Mouse (Mus musculus) hindbrain, embryonic 10.5 days (tissue): ENCODE measurements around the gene Cryz. TPM values are rescaled to one million over a fixed set of nuclear protein-coding genes. Genes with fewer than 3 reads are reported as not detected.
A peak's percentile ranks its signal among the peaks of the same experiment; 100 is the strongest.
"Not testable (repeated sequence)": the region's sequence is repeated elsewhere in the genome, so short reads cannot be mapped to it uniquely, and the experiment has no call there.

Experiments
- DNase-seq: peaks from one replicate; pipeline ENCODE4 v3.0.0-alpha.2; 2017; ENCODE audit warnings: low spot score
- H3K27ac ChIP-seq: fragments of 300-500 bp; sonication (generic); 2 replicates; pipeline ENCODE4 v1.5.1; 2016; ENCODE audit warnings: mild to moderate bottlenecking, moderate library complexity
- H3K27me3 ChIP-seq: fragments of 300-500 bp; sonication (generic); 2 replicates; pipeline ENCODE4 v1.6.1; 2016; ENCODE audit warnings: mild to moderate bottlenecking; ENCODE audit not compliant: poor library complexity, insufficient read depth, severe bottlenecking
- H3K36me3 ChIP-seq: fragments of 300-500 bp; sonication (generic); 2 replicates; pipeline ENCODE4 v1.6.1; 2016; ENCODE audit warnings: mild to moderate bottlenecking, moderate library complexity
- H3K4me1 ChIP-seq: fragments of 300-500 bp; sonication (generic); replicated peaks from 2 replicates; pipeline ENCODE4 v1.6.1; 2016; ENCODE audit warnings: mild to moderate bottlenecking
- H3K4me3 ChIP-seq: fragments of 300-500 bp; sonication (generic); 2 replicates; pipeline ENCODE4 v1.5.1; 2016; ENCODE audit warnings: mild to moderate bottlenecking, moderate library complexity
- H3K9me3 ChIP-seq: fragments of 300-500 bp; sonication (generic); 2 replicates; pipeline ENCODE4 v1.6.1; 2016; ENCODE audit warnings: mild to moderate bottlenecking, moderate library complexity
- WGBS: fragments of 180-500 bp; shearing (Covaris S2); methylation state at CpG from one replicate; pipeline ENCODE4 v1.1.7; 2016; 5-methylcytosine and 5-hydroxymethylcytosine counted together
- polyA plus RNA-seq: library from polyadenylated mRNA; unstranded; fragments of >200 nt; fragmentation: Nextera tagmentation; extraction: Ambion mirVana; gene quantifications from 2 replicates; pipeline ENCODE4 v1.2.1, GENCODE M21; 2016

Cryz gene
- polyA plus RNA-seq, 1 experiment from 2014 or later = 14.9 TPM

DNA sequence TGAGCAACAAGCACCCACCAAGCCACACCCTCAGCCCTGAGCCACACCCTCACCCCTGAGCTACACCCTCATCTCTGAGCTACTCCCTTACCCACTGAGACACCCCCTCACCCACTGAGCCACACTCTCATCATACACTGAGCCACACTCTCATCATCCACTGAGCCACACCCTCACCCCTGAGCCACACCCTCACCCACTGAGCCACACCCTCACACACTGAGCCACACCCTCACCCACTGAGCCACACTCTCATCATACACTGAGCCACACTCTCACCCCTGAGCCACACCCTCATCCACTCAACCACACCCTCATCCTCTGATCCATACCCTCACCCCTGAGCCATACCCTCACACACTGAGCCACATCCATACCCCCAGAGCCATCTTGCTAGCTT is 31.8 kb downstream of the Cryz start:
- no peak overlapping the region for H3K4me3 ChIP-seq
- no peaks in the 10 kb centered on the region for H3K9me3 ChIP-seq
- no peak for DNase-seq
- no peaks in the 10 kb centered on the region for H3K36me3 ChIP-seq
- no peaks in the 10 kb centered on the region for H3K4me1 ChIP-seq
- no peak overlapping the region for H3K27ac ChIP-seq
- H3K27me3 ChIP-seq = no peaks in the 10 kb centered on the region

DNA sequence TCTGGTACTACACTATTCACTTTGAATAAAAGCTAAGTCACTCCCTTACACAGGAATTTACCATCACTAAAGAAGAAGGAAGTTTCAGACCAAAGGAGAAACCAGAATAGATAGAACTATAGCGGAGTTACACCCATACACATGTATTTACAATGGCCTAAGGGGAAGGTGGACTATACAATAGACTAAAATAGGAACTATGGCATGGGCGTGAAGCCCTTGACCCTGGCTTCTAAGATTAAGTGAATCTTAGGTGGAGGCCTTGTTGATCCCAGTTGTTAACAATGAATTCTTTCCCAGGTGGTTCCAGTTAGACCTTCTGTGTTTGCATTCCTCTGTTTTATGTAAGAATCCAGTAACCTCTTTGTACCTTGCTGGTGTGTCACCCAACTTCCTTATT is 34.8 kb downstream of the Cryz start:
- WGBS = 86% methylated on average over 2 of the region's 2 CpGs
- H3K4me1 ChIP-seq, H3K36me3 ChIP-seq: not testable (repeated sequence)

DNA sequence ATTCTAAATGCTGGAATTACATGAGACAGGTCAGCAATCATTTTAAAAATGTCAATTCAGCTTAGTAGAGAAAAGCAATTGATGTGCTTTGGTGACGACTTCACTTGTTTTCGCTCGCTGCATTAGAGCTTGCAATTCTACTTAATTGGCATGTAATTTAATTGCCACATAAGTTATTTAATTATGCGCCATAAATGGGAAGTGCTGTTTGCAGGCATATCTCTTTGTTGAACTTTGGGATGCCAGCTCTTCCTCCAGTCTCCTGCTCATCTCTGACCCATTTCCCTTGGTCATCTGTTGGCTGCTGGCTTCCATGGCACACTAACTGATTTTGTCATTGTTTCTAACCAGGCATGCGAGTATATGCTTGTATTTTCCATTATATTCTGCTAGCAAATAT is 36.6 kb downstream of the Cryz start:
- Histone ChIP-seq H3K9me3 (no peaks in the 10 kb centered on the region), H3K36me3 (no peaks in the 10 kb centered on the region), H3K4me1 (no peaks in the 10 kb centered on the region), H3K27ac (no peak overlapping the region), H3K4me3 (no peak overlapping the region), H3K27me3 (no peaks in the 10 kb centered on the region)
- no peak for DNase-seq
- WGBS = 88% methylated on average over 5 of the region's 5 CpGs

More for the DNA sequence above, 34.8 kb downstream of the Cryz start:
- not testable (repeated sequence) for H3K27me3 ChIP-seq, H3K4me3 ChIP-seq, H3K9me3 ChIP-seq, DNase-seq, H3K27ac ChIP-seq

DNA sequence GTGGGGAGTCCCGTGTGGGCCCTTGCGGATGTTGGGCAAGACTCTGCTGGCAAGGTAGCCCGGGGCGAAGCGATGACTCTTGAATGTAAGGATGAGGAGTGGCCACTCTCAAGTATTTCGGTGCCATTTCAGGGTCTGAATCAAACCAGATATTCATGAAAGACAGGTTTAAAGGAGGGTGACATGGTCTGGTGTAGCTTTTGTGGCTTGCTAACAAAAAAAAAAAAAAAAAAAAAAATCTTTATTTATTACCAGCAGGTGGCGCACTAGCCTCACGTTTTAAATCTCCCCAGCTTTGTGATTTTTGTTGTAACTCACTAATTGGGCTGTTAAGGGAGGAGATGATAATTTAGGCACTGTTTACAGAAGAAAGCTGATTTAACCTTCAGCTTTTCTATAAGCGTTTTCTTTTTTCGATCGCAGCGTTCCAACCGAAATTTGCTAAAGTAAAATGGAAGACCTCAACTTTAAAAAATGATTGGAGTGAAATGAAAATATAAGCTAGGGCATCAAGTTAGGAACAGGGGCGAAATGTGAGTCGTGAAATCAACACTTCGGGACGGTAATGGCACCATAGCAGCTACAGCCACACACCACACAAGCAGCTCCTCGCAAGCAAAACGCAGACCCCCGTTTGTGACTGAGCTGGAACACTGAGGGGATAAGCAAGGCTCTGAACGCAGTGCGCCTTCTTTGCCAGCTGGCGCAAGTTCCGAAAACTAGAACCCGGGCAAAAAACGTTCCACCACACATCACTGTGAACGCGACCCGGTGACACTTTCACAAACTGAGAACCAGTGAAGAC is 50.3 kb downstream of the Cryz start:
- H3K4me3 ChIP-seq = no peak overlapping the region
- H3K36me3 ChIP-seq = no peaks in the 10 kb centered on the region
- whole genome bisulfite sequencing = 64% methylated on average over 29 of the region's 29 CpGs
- H3K4me1 ChIP-seq = peaks cover 23% of the 10 kb centered on the region
- DNase-seq = peak; percentile 8
- H3K27ac ChIP-seq = no peak overlapping the region
- peaks cover 16% of the 10 kb centered on the region for H3K27me3 ChIP-seq
- no peaks in the 10 kb centered on the region for H3K9me3 ChIP-seq

DNA sequence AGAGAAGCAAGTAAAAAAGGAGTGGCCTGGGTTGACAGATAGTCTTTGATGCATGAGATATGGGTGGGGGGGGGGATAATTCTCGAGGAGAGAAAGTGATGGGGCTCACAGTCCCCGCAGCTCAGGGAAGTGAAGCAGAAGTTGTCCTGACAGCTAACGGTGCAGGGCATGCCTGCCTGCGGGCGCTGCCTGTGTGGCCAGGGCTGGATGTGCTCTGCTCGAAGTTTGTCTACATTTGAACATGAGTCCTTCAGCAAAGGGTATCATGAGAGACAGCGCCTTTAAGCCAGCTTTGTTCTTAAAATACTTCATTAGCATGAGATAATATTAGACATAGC is 50.9 kb downstream of the Cryz start:
- H3K4me3 ChIP-seq = no peak overlapping the region
- no peaks in the 10 kb centered on the region for H3K9me3 ChIP-seq
- WGBS = 77% methylated on average over 7 of the region's 7 CpGs
- no peak overlapping the region for H3K27ac ChIP-seq
- H3K4me1 ChIP-seq = peaks cover 23% of the 10 kb centered on the region
- H3K36me3 ChIP-seq = no peaks in the 10 kb centered on the region
- DNase-seq = no peak
- peaks cover 21% of the 10 kb centered on the region for H3K27me3 ChIP-seq

DNA sequence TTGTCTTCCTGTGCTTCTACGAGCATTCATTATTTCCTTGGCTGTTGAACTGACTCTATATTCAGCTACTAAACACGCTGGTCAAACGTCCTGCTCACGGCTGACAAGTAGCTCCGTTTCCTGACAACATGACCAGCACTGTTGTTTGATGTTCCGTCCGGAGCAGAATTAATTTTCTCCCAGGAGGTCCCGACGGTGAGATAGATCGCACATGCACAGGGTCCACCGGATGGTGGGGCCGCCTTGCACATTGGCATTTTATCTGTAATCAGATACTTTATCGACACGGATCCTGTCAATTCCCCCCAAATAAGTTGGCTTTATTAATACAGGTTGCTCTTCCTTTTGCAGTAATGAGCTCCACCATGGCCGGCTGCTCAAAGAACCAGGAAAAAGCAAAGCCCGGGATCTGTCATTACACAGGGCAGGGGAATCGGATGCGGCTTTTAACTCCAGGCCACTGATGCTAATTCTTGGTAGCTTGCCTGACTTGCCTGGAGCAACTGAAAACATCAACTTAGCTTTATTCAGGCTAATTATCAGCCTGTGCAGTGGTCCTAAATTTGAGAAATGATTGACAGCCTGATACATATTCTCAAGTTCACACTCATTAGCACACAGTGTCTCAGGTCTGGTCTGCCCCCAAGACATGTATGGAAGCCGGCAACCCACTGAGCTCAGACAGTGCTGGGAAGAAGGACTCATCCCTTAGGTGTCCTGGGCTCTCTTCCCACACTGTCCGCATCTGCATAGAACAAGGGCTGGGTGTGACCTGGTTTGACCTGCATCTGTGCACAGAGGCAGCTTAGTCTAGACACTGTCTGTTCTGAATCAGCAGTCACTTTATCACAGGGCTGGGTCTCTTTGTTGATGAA is 53.1 kb downstream of the Cryz start:
- H3K4me1 ChIP-seq = peaks cover 37% of the 10 kb centered on the region
- no peaks in the 10 kb centered on the region for H3K9me3 ChIP-seq
- H3K36me3 ChIP-seq = no peaks in the 10 kb centered on the region
- 59% methylated on average over 20 of the region's 20 CpGs for WGBS
- DNase-seq = no peak
- peaks cover 23% of the 10 kb centered on the region for H3K27me3 ChIP-seq
- H3K27ac ChIP-seq = no peak overlapping the region
- no peak overlapping the region for H3K4me3 ChIP-seq

DNA sequence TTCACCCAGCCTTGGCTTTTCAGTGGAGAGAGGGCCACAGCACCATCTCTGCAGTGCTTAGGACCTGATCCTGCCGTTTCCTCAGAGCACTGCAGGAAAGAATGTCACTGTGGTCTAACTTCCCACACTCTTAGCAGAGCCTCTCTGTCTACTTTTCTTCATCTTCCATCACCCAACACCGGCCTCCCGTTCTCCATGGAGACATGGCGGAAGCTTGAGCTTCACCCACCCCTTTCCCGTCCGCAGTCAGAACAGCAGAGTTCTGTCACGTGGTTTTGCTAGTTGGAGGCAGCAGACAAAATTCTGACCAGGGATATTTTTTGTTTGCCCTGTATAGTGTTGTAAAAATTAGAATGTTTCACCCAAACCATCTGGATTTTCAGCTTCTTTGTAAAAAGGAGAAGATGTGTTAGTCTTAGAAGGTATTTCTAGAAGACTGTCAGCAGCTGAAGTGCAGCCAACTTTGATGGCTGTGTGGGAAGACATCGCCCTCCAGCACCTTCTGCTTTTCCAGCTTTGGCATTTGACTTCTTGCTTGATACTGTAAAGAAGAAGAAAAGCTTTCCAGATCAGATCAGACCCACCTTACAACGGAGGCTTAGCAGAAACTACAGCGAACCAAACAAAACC is 54.8 kb downstream of the Cryz start:
- Histone ChIP-seq H3K36me3 (no peaks in the 10 kb centered on the region), H3K4me3 (no peak overlapping the region), H3K27ac (no peak overlapping the region), H3K4me1 (peaks cover 37% of the 10 kb centered on the region), H3K27me3 (peaks cover 23% of the 10 kb centered on the region), H3K9me3 (no peaks in the 10 kb centered on the region)
- 84% methylated on average over 10 of the region's 10 CpGs for WGBS
- no peak for DNase-seq

DNA sequence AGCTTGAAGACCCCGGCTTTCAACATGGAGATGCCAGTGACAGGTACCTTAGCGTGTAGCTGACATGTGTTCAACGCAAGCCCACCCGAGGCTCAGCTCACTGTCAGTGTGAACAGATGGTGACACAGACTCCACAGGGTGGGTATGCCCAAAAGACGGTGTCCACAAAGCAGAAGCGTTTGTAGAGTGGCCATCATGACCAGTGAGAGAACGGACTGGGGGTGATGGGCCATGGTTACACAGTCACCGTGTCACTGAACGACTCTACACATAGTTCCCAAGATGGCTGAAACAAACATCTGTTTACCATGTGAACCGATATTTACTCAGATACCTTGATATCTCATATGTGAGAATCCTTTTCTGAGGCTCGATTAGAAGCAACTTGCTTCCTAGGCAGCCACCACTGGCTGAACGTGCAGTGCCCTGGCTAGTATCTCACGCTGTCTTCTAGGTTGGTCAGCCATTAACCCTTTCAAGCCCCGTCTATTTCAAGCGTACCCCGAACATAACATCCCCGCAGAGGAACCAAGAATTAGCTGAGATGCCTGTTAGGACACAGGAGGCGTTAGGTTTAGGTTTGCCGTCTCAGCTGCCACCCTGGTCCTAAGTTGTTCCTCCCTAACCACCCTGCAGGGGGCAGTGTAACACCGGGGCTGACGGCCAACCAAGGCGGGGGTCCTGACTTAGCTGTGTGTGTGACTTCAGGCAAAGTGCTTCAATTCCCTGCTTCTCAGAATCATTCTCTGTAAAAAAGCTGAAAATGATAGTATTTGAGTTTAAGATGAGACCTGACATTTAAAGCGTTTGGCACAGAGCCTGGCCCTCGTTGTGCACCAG is 56.3 kb downstream of the Cryz start:
- Histone ChIP-seq H3K36me3 (no peaks in the 10 kb centered on the region), H3K4me3 (no peak overlapping the region), H3K9me3 (no peaks in the 10 kb centered on the region), H3K4me1 (peaks cover 32% of the 10 kb centered on the region), H3K27ac (no peak overlapping the region), H3K27me3 (peaks cover 22% of the 10 kb centered on the region)
- WGBS = 47% methylated on average over 24 of the region's 24 CpGs
- DNase-seq = peak; percentile 84

DNA sequence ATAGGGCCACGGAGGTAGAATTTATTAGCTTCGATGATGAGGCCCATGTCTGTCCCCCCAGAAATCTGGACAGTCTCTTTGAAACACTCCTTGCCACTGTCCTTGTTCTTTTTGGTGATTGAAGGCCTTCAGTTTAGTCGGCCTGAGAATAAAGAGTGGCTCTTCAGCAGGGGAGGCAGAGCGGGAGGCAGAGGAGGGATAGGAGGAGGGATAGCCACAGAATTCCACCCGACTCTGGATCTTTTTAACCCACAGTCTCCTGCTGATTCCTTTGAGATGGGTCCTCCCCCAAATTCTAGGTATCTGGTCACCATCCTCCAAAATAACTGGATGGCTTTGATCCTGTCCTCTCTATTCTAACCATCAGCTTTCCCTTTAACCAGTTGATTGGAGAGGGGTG is 56.9 kb downstream of the Cryz start:
- Histone ChIP-seq H3K4me1 (peaks cover 28% of the 10 kb centered on the region), H3K4me3 (no peak overlapping the region), H3K36me3 (no peaks in the 10 kb centered on the region), H3K27ac (no peak overlapping the region), H3K9me3 (no peaks in the 10 kb centered on the region), H3K27me3 (peaks cover 15% of the 10 kb centered on the region)
- DNase-seq = no peak
- WGBS = 48% methylated on average over 5 of the region's 5 CpGs

DNA sequence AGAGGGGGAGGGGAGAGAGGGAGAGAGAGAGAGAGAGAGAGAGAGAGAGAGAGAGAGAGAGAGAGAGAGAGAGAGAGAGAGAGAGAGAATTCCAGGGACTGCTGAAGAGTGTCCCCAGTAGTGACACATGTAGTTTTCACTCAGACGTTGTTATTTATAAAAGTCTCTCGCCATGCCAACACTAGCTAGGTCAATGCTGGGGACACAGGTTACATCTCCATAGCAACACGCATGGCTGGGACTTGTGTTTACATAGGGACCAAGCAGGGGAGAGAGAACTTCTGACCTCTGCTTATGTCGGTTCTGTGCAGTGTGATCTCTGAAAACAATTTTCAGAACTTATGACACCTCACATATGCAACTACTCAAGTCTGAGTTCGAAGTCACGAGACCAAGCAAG is 57.8 kb downstream of the Cryz start:
- DNase-seq = no peak
- no peaks in the 10 kb centered on the region for H3K9me3 ChIP-seq

DNA sequence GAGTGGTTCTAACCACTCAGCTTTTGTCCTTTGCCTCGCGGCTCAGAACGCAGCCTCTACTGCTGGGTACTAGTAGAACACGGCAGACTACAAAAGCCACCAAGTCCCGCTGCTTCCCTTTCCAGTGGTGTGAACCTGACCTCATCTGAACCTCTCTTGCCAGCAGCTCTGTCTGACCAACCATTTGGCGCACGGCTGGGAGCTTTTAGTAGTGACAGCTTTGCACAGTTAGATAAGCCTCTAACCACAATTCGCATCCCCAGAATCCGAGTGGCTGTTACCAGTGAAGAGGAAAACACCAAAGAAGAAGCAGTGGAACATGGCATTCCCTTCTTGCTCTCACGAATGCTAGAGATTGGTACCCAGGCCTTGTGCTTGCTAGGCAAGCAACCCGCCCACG is 58.4 kb downstream of the Cryz start:
- H3K4me1 ChIP-seq = peaks cover 18% of the 10 kb centered on the region
- no peak for DNase-seq
- H3K4me3 ChIP-seq = no peak overlapping the region
- peak overlapping the region; percentile 45; the same call in 1 of the 2 replicates for H3K27ac ChIP-seq
- H3K36me3 ChIP-seq = no peaks in the 10 kb centered on the region
- H3K27me3 ChIP-seq = peaks cover 15% of the 10 kb centered on the region
- WGBS = 77% methylated on average over 12 of the region's 12 CpGs
- H3K9me3 ChIP-seq = no peaks in the 10 kb centered on the region

More for the DNA sequence above, 57.8 kb downstream of the Cryz start:
- no peaks in the 10 kb centered on the region for H3K36me3 ChIP-seq
- 59% methylated on average over 6 of the region's 6 CpGs for WGBS
- H3K27me3 ChIP-seq = peaks cover 15% of the 10 kb centered on the region
- no peak overlapping the region for H3K4me3 ChIP-seq
- 0 out of 2 replicates have a peak overlapping the region, but pooled peaks have one; percentile 45 for H3K27ac ChIP-seq
- H3K4me1 ChIP-seq = peaks cover 24% of the 10 kb centered on the region

DNA sequence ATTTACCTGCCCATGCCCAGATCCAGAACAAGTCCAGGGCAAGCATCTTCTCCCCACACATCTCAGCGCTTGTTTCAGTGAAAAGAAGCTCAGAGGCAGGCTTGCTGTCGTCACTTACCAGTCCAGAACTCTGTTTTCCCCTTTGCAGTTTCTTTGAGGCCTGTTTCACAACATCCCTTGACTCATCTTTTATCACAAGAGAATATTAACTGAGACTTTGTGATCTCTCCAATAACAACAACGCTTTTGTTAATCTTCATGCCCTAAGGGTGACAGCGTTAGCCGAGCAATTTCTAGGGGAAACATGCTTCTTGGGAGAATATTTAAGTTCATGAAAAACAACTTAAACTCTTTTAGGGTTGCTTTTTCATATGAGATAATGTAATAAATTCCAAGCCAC is 59.2 kb downstream of the Cryz start:
- Histone ChIP-seq H3K27me3 (peaks cover 15% of the 10 kb centered on the region), H3K36me3 (no peaks in the 10 kb centered on the region), H3K9me3 (no peaks in the 10 kb centered on the region), H3K27ac (no peak overlapping the region), H3K4me1 (peaks cover 15% of the 10 kb centered on the region; the same call in 1 of the 2 replicates), H3K4me3 (no peak overlapping the region)
- WGBS = 89% methylated on average over 5 of the region's 5 CpGs
- no peak for DNase-seq
